Mouse (Mus musculus) T-cell, adult 66 days (primary cell): ENCODE results near the gene Hcar2. TPM values are rescaled to one million over a fixed set of nuclear protein-coding genes. Genes with fewer than 3 reads are reported as not detected.

Source experiments
- total RNA-seq, 2 experiments: library from RNA; stranded (reverse); gene quantifications; 3 replicates in 1 of 2; 4 replicates in 1 of 2; pipeline ENCODE4 v1.2.4; 2023

Gene Hcar2
- total RNA-seq, result not detected

DNA sequence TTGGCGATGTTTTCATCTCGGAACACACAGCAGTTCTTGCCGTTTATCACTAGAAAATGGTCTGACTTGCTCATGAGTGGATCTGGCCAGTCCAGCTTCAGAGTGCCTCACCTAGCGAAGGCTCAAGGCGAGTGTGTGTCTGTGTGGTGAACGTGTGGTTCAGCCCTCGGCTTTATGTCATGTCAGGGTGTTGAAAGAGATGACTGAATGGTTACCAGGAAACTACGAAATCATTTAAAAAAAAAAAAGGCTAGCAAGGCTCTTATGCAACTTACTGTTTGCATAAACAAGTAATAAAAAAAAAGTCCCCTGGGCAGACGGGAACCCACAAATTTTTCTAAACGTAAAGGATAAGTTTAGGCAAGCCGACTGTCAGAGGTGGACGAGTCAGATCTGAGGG, at the start of gene Hcar2:
TSS of gene Hcar2 (minus strand) at position 135 of the 400 bp plus-strand sequence.

DNA sequence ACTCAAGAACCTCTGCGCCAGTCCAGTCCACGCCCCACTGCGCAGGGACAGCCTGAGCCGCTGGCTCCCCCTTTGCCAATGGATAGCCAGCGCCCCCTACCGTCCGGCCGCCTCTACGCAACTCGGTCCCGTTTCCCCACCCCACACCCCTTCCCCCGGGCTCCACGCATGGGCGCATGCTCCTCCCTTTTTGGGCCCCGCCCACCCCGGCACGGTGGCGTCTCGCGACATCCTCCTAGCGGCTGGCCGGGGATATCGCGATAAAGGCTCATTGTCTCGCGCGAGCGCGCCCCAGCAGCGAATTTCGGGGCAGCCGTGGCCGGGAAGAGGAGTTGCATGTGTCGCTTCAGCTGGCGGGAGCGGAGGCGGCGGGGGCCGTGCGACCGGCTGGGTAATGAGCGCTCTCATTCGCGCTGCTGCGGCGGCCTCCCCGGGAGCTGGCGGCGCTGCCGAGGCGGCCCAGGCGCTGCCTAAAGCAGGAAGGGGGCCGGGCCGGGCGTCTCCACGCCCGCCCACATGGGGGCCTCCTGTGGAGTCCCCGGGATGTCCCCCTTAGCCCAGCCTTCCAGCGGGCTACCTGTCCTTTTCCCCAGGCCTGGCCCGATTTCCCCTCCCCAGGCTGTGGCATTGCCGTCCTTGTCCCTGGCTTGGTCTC, 41.8 kb upstream of the Hcar2 start, which contains the start of gene Denr:
TSS of gene Denr (plus strand) at position 200 of the 655 bp plus-strand sequence.

GRCm38 (mm10) chr5:123879928-123880327, 14.6 kb upstream of the Hcar2 start, which contains the start of gene Hcar1:
Gene Hcar1 (minus strand): TSS chr5:123880020.

Other genes with a start within 250 kb of the Hcar2 start
- gene Clip1, start 180.9 kb downstream of the Hcar2 start, total RNA-seq, result 10 to 100 TPM; 76.2 to 90.8 TPM
- gene Zcchc8, start 144.4 kb downstream of the Hcar2 start, total RNA-seq, result 10 to 100 TPM; 76.1 to 90.2 TPM
- gene Rsrc2, start 116.1 kb downstream of the Hcar2 start, total RNA-seq, result 100 to 1,000 TPM; 200 to 220 TPM
- 1 to 10 TPM; 3.4 to 4.6 TPM for gene Kntc1, start 115.8 kb downstream of the Hcar2 start, total RNA-seq
- gene Hcar1, start 14.5 kb upstream of the Hcar2 start, total RNA-seq, result not detected
- 10 to 100 TPM; 35.2 to 40.4 TPM for gene Denr, start 41.7 kb upstream of the Hcar2 start, total RNA-seq
- 1 to 10 TPM in 1 of 2 experiments, not detected in 1; 1.4 TPM for gene Gm43518, start 61.9 kb upstream of the Hcar2 start, total RNA-seq
- 1 to 10 TPM; 4.3 to 5.2 TPM for gene Ccdc62, start 65.2 kb upstream of the Hcar2 start, total RNA-seq
- 10 to 100 TPM; 48.1 to 62.3 TPM for gene Hip1r, start 108.1 kb upstream of the Hcar2 start, total RNA-seq
- gene Vps37b, start 166.8 kb upstream of the Hcar2 start, total RNA-seq, result 100 to 1,000 TPM; 379 to 444 TPM
- gene Abcb9, start 230.3 kb upstream of the Hcar2 start, total RNA-seq, result 10 to 100 TPM; 25.9 to 28.0 TPM
- gene Ogfod2, start 246.8 kb upstream of the Hcar2 start, total RNA-seq, result 10 to 100 TPM; 21.3 to 23.0 TPM